Mouse (Mus musculus) retina, postnatal 1 day (tissue): ENCODE results near the gene Ric8b.

ENCODE experiments used
- DNase-seq: peaks from one replicate; pipeline ENCODE4 v3.0.0-alpha.2; 2012

Gene Ric8b

DNA sequence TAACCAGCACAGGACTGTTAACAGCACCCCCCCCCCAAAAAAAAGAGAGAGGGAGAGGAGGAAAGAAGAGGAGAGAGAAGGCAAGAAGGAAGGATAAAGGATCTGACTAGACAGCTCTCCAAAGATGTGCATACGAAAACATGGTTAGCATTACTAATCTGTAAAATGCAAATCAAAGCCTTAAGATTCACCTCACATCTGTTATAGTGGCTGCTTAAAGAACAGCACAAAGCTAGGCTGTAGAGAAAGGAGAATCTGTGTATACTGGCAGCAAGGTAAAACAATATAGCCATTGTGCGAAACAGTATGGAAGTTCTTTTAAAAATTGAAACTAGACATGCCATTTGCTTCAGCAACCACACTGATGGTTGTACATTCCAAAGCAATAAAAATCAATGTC is 49.1 kb downstream of the Ric8b start:
- DNase-seq = no peak

DNA sequence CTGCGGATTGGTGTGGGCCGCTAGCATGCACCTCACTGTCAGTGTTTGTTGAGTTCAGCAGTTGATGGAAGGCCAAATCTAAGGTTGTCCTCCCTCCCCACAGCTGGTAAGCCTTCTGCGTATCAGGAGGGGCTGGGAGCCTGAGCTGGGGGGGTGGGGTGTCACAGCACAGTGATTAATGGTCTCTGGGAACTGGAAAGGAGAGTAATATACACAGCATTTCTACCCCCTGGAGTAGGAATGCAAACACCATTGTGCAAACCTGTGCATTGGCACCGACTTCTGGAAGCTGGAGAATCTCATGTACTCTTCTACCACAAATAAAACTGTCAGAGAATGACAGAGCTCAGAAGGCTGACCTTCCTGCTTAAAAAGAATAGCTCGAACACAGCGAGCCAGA is 50.2 kb downstream of the Ric8b start:
- no peak for DNase-seq

DNA sequence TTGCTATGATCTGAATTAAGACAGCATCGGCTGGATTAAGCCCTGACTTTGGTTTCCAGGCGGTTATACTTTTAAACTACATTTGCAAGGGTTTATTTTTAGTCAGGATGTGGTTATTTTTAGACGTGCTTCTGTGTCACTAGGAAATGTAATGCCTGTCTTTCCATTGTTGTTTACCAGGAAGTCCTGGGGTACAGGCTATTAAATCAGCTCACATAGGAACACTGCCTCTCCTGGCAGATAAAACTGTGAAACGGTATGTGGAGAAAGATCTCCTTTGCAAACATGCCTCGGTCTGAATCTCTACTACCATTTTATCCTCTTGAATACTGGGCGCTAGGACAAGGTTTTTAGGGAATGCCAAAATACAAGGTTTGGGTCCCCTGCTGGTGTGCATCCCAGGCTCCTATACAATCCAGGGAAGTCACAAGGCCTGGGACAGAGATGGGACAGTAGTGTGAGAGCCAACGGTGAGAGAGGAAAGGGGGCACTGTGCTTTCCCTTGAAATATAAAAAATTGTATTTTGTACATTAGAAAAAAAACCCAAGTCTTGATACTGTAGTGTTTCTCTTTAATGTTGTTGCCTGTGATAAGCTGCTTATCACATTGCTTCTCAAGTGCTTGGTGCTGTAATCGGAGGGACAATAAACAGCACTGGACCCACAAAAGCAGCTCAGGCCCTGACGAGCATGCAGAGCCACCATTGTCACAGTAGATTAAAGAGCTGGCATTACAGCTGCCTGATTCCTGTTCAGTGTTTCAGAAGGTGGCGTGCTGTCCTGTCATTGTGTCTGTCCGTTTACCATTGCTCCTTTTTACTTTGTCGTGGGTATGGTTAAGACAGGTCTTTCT is 51.7 kb downstream of the Ric8b start:
- peak; percentile 21 for DNase-seq

DNA sequence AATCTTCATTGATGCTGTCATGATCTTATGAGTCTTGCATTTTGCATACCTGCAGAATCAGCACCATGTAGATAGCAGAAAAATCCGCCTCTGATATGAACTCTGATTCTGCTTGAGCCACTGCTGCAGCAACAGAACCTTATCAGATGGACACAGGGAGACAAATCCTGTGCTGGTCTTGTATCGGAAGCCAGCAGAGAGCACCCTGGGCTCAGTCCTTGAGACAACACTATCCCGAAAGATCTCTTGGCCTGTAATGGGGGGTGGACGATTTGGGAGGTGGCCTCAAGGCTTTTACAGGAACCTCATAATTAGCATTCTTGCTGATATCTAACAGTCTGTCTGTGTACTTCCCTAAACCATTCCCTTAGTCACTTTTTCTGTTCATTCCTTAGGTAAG is 57.8 kb downstream of the Ric8b start:
- no peak for DNase-seq

DNA sequence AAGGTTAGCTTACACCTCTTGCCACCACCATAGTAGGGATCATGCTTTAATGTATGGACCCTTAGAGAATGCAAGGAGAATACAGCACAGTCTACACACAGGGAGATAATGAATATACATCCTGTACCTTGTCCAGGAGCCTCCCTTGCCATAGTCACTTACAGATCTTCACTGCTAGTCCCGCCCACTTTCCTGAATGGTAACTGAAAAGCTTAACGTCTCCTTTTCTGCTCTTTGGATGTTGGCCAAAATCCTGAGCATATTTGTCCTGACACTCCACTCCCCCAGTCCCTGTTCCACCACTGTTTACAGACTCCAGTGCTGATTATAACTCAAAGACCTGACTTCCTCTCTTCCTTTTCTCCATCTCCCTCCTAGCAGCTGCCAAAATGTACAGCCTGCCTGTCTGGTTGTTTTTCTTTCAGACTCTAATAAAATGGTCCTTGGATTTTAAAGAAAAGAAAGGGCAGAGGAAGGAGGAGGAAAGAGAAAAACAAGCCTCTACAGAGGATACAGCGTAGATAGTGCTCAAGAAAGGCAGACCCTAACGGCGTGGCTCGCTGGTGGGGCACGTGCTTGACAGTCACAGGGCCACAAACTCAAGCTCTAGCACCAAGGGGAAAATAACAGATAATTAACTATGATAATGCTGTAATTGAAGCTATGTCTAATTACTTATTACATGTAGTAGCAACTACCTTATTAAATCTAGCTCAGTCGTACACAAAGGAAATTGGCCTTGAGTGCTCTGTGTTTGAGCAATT is 59.4 kb downstream of the Ric8b start:
- DNase-seq = no peak

DNA sequence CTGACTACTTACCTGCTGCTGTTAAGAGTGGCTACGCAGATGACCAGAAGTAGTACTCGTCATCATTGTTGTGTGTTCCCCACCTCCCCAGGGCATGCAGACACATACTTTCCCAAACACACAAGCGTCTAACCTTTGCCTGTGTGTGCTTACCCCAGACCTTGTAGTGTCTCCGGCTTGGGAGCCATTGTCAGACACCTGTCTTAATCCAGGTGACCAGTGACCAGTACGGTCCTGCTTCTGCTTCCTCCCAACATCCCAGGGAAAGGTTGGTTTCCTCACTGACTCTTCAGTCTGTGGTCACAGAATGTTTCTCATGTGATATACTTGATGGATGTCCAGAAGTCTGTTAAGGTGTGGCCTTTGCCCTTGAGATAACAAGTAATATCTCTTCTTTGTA is 62.9 kb downstream of the Ric8b start:
- DNase-seq = no peak

DNA sequence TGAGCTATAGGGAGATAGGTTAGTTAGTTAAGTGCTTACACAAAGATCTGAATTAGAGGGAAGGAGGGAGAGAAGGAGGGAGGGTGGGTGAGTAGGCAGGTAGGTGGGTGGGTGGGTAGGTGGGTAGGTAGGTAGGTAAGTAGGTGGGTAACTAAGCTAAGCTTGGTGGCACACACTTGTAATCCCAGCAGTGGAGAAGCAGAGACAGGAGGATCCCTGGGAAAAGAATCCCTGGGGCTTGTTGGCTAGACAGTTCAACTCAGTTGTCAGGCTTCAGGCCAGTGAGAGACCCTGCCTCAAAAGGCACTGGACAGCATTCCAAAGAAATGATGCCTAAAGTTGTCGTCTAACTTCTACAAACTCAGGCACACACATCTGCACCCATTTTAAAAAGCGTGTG is 64.0 kb downstream of the Ric8b start:
- DNase-seq = no peak

DNA sequence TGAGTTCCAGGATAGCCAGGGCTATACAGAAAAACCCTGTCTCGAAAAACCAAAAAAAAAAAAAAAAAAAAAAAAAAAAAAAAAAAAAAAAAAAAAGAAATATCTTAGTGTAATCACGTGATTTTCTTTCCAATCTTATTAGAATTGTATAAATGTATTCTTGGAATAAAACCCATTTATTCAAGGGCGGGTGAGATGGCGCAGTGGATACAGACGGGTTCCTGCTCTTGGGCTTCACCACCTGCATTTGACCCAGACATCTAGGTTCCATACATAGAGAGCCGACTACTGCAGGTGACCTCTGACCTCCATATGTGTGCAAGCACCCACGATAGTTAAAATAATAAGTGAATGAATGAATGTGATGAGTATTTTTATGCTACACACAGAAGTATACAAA is 65.3 kb downstream of the Ric8b start:
- DNase-seq = no peak

DNA sequence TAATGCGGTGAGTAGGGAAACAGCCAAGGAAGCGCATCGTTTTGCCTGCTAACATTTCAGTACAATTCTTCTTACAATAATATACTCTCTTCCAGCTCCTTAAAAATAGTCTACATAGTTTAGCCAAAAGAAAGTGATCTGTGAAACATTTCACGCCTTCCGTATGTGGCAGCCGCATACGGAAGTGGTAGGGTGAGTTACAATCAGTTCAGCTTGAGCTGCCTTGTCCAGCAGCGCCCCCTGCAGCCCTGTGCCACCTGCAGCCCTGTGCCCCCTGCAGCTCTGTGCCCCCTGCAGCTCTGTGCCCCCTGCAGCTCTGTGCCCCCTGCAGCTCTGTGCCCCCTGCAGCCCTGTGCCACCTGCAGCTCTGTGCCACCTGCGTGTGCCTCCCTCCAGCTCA is 68.5 kb downstream of the Ric8b start:
- peak; percentile 29 for DNase-seq

DNA sequence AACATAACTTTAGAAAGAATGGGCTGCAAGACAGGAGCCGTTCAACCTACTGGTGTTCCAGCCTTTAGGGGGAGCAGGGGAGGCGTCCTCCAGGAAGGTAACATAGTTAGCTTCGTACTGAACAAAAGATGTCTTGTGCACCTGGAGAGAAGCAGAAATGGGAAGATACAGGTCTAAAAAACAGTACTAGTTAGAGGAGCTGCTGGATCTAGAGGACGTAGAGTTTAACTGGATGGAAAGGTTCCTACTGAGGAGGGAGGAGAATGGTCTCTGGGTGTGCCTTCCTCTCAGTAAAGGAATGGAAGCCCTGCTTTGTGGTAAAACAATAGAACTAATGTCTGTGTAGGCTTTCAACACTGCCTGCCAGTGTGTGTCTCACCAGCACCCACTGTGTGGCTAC is 70.2 kb downstream of the Ric8b start:
- DNase-seq = no peak

DNA sequence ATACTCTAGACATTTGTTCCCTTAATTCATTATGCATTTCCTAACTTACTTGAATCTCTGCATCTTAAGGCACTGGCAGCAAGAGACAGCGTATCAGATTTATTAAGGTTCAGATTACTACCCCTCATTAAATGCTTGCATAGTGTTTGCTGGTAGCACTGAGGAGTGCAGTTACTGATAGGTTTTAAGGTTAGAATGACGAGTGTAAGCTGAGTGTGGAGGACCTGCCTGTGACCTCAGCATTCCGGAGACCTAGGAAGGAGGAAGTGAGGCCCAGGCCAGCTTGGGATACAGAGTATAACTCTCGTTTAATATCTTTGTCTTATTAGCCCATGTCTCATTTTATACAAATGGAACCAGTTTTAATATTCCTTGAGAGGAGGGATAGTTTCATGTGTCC is 71.2 kb downstream of the Ric8b start:
- DNase-seq = no peak

DNA sequence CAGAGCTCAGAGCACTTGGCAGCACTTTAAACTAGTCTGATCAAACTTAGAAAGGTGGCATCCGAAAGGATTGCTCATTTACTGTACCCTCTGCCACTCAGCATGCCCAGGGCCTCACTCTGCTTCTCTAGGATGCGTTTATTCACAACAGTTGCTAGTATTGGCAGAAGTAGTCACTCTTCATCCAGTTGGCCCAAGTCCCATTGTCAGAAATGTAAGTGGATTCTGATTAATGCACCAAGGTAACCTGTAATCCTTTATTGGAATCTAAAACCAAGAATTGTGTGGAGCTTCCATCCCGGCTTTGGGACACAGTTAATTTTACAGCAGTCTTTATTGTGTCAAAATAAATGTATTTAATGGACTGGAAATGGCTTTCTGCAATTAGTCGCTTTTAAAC is 76.9 kb downstream of the Ric8b start:
- no peak for DNase-seq

DNA sequence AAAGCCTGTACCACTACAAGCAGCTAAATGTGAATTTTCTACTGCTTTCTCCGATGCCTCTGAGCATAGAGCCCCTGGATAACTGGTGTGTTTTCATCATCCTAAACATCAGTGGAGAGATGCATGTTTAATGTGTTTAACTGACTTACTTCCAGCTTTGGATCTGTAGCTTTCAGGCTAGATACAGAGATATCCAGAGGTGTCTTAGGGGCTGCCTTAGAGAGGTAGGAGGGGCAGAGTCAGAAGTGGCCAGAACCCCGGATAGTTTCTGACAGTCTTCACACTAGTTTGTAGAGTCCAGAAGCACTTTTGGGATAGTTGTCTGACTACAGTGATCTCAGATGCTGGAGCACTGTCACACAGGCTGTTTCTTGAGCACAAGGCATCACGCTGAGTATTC is 77.6 kb downstream of the Ric8b start:
- no peak for DNase-seq

DNA sequence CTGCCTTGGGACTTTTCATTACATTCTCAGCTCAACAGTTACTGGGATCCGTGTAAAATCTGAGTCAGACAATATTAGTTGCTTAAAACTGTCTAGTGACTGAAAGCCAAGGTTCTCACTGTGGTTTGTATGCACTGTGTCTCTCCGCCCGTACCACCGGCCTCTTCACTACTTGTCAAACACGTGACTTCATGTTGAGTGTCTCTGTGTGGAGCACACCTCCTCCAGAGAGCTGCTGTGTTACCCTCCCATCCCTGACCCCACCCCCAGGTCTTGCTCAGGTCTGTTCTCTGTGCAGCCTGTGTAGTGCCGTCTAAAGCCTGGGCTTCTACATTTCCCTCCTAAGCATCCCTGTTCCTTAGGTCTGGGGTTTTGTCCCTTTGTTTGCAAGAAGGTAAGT is 79.0 kb downstream of the Ric8b start:
- no peak for DNase-seq

DNA sequence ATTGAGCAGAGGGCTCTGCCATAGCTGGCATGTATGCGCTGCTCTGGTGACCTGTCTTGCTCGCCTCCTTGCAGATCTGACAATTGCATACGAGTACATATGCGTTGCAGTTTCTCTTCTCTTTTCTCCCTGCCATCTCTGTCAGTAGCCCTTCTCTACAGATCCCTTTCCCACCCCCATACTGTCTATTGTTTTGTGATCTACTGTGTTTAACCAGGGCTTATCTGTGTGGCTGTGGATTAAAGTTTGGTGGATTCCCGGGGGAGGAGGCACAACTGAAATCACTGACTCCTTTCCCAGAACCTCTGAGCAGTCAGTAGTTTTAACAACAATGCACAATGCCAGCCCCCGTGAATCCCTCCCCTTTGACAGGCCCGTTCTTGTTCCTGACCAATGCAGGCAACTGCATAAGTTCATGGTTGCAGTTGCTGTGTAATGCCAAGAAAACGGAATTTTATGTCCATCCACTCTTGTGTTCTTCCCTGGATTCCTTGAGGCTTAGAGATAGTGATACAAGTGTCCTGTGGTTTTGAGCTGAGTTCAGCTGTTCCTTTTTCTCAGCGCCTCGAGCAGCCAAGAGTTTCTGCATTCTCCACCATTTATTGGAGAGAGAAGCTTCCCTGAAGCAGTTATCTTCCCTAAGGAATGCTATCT is 80.3 kb downstream of the Ric8b start:
- DNase-seq = no peak

DNA sequence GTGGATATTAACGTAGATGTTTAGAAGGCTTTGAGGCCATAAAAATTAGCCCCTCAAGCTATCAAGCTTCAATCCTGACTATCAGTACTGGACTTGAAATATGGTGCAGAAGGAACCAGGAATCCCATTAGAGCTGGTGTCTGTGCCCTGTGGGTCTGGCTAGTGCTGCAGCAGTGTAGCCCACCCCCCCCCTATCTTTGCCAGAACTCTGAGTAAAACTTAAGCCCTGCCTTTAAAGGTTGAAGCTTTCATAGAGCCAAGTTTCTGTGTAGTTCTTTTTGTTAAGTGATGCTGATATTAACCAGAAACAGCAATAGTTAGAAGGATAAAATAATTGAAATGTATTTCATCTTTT is 80.8 kb downstream of the Ric8b start:
- DNase-seq = no peak

DNA sequence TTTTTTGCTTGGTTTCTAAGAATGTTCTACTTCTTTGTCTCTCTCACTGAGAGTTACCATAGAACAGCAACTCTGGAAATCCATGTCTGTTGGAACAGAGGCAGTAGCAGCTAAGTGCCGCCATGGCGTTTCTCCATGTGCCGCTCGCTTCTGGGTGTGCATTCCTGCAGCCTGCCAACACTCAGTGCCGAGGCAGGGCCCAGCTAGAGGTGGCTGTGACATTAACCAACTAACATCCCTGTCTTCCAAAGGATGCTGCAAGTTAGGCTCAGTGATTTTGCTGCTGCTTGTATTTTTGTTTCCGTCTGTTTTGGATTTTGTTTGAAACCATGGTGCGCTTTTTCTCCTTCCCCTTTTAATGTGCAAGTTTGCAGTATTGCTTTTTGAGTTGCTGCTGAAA is 84.5 kb downstream of the Ric8b start:
- no peak for DNase-seq

DNA sequence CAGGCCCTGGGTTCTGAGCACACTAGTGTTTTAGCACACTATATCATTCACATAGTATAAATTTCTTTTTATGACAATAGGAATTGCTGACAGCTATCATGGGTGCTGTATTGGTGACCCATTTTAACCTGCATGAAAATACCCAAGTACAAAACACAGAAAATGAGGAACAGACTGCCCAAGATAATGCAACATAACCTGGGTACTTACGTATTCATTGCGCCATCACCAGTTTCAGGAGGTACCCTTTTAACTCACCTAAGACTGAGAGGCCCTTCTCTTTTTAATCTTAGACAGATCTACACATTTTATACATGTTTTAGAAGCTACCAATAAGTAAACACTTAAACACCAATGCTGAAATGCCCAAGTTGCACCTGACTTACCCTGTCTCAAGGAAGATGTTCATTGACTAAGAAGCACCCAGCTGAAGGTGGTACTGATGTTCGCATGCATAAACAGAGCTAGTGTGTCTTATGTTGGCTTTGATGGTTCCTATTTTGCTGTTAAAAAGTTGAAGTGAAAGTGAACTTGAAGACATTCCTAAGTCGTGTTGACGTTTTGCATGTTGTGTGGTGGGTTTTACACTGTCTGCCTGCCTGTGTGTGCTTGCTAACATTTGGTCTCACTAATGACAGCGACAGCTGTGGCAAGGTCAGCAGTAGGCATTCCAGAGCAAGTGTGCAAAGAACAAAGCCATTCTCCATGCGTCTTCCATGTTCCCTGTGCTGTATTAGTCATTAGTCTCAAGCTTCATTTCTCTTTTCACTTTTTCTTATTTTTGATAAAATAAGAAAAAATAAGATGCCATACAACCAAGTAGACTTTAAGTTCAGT is 86.0 kb downstream of the Ric8b start:
- DNase-seq = no peak

DNA sequence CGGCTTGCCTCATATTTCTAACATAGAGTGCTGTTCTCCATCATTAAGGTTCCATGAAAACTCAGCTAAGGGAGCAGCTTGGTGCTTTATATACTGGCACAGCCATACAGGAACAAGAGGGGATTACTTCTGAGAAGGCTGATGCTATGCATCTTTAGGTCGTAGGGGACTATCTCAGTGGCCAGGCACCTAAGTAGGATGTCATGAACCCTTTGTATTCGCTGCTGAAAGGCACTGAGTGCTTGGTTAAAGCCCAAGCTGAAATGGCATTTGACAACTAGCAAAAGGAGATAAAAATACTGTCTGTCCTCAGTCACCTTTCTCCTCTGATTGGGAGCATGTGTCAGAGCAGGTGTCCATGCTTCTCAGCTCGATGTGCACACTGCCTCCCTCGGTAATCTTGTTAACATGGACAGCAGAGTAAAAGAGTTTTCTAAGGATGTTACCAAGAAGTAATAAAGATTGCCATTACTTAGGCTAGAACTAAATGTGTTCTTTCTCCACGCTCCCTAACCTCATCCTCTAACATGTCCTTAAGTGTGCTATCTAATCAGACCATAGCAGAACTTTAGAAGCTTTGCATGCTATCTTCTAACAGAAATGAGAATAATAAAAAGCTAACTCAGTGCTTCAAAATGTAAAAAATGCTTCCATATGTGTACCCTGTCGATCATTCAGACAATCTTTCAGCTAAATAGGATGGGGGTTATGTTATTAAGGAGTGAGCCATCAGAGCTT is 89.3 kb downstream of the Ric8b start:
- no peak for DNase-seq

DNA sequence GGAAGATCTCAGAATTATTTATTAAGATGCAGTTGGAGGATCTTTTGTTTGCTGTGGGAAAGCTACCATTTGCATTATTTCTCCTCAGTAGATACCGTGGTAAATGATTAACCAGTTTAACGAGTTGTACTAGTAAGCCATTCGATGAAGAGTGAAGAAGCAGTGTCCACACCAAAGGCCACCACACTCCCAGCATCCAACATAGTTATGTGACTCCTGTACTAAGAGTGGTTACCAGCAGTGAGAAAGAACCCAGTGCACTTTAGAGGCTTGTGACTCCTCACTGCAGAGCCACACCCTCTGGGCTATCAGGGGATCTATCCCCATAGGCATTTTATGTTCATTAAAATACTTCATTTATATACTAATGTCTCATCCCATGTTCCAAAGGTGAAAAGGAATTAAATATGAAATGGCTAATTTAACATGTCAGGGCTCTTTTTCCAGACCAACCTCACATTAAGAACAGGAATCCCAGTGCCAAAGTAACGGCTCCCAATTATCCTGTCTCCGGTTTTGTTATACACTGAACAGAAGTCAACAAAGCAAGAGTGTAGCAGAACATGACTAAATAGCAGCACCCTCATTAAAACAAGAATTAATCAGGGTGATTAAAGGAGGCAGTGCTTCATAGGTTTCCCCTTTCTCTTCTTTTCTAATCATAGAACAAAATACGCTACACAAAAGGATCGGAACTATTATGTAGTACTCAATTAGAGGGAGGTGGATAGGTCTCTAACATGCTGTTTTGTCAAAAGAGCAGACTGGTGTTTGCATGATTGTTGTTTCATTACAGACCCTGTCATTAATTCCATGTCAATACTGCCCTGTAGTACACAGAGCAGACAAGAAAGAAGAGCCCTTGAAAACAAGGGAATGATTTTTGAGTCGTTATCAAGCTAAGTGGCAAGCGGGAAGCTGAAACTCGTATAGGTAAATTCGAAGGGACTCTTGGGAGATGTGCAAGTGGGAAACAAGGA is 90.7 kb downstream of the Ric8b start:
- peak; percentile 47 for DNase-seq

DNA sequence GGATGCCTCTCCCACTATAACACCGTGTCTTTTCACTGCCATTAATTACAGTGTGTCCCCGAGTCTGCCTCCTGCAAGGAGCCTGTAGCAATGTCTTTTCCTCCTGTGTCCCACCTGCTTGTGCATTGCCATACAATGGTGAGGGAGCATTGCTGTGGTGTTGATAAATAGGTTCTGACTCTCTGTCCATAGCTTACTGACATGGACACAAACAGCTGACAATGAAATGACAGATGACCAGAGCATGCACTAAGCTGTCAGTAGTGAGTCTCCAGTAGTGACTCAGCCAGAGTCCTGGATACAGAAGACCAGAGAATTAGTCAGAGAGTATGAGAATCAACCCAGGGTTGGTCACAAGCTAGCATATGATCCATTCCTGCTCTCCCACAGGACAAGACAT is 93.7 kb downstream of the Ric8b start:
- DNase-seq = no peak
